Comparison of ENCODE assay signal across 9 mouse cellular contexts in the genomic region with DNA sequence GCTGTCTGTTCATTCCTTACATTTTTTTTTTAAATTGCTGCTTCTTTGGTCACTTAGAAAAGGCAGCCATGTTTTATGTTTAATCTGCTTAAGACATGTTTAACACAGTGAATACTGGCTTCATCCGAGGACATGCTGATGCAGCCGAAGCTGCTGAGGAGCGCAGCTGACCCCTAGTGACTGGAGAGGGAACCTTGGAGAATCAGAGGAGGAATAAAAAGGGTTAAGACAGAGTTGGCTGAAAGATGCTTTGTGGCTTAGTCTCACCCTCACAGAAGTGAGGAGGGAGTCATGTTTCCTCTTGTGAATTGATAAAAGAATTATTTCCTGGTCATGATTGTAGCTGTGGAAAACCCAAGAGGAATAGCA. TPM values are rescaled to one million over a fixed set of nuclear protein-coding genes. Genes with fewer than 3 reads are reported as not detected.
DNase-seq lines count a peak whose midpoint lies in the region; ATAC-seq lines count a peak whose summit lies in the region.
"Had no signal": no experiment of that assay in that cellular context is flagged by ENCODE, and none has a peak within 500 bp of the region (broad histone marks: within the 10 kb centered on the region; RNA-seq: fewer than 3 reads in every experiment).

No protein-coding gene starts in this region.

- peak; percentile 26 for DNase-seq in cerebellum, adult 11 months
- no peak for DNase-seq in cerebellum, adult 9-11 months
- peak; percentile 19 for DNase-seq in right cerebral cortex, adult 18-20 months
- DNase-seq in right cerebral cortex, adult 2 months (ENCODE audit: low spot score in 2 of 2), result no peak
- DNase-seq in embryo, embryonic 11.5 days (ENCODE audit: low read depth, low spot score), result peak; percentile 24
- peak; percentile 84 for DNase-seq in midbrain, embryonic 14.5 days

- no peaks in the 10 kb centered on the region for H3K9me3 ChIP-seq in intestine, embryonic 16.5 days (ENCODE audit: control insufficient read depth, low read length)
- no peaks in the 10 kb centered on the region for H3K9me3 ChIP-seq in midbrain, embryonic 14.5 days (ENCODE audit: control insufficient read depth, low read length)
- H3K9me3 ChIP-seq: stomach, embryonic 15.5 days had no signal

- whole genome bisulfite sequencing in intestine, embryonic 16.5 days, result 28% methylated on average over 3 of the region's 3 CpGs
- 20% methylated on average over 3 of the region's 3 CpGs for WGBS in midbrain, embryonic 14.5 days

- H3K4me3 ChIP-seq in intestine, embryonic 16.5 days (ENCODE audit: low read length), result no peak overlapping the region
- no peak overlapping the region for H3K4me3 ChIP-seq in midbrain, embryonic 14.5 days (replicated peaks; ENCODE audit: low read depth, low read length)
- H3K4me3 ChIP-seq: stomach, embryonic 15.5 days had no signal

- H3K27me3 ChIP-seq in intestine, embryonic 16.5 days (replicated peaks; ENCODE audit: control insufficient read depth, insufficient read depth, low read length), result no peaks in the 10 kb centered on the region
- H3K27me3 ChIP-seq in midbrain, embryonic 14.5 days (ENCODE audit: control insufficient read depth, insufficient read depth, low read length), result no peaks in the 10 kb centered on the region
- H3K27me3 ChIP-seq: stomach, embryonic 15.5 days had no signal

- no peaks in the 10 kb centered on the region for H3K36me3 ChIP-seq in intestine, embryonic 16.5 days (ENCODE audit: control insufficient read depth, insufficient read depth, low read length)
- no peaks in the 10 kb centered on the region for H3K36me3 ChIP-seq in midbrain, embryonic 14.5 days (ENCODE audit: control insufficient read depth, insufficient read depth, low read length)
- H3K36me3 ChIP-seq: stomach, embryonic 15.5 days had no signal

- ATAC-seq in intestine, embryonic 16.5 days, result peak; percentile 65
- peak; percentile 79; the same call in 1 of the 2 replicates for ATAC-seq in midbrain, embryonic 14.5 days (ENCODE audit: low FRiP score, low TSS enrichment)
- no peak for ATAC-seq in megakaryocyte, adult 5-6 weeks (ENCODE audit: poor library complexity, severe bottlenecking)

- H3K9ac ChIP-seq in intestine, embryonic 16.5 days (ENCODE audit: low read depth, low read length), result no peak overlapping the region
- H3K9ac ChIP-seq in midbrain, embryonic 14.5 days (replicated peaks; ENCODE audit: low read length), result no peak overlapping the region
- H3K9ac ChIP-seq: stomach, embryonic 15.5 days had no signal

- H3K4me1 ChIP-seq in intestine, embryonic 16.5 days (ENCODE audit: control insufficient read depth, insufficient read depth, low read length), result peaks cover 15% of the 10 kb centered on the region
- no peaks in the 10 kb centered on the region; the same call in 1 of the 2 replicates for H3K4me1 ChIP-seq in midbrain, embryonic 14.5 days (ENCODE audit: control insufficient read depth, insufficient read depth, low read length)

- no peak overlapping the region for H3K4me2 ChIP-seq in intestine, embryonic 16.5 days (ENCODE audit: low read depth, low read length)
- H3K4me2 ChIP-seq in midbrain, embryonic 14.5 days (ENCODE audit: low read length), result no peak overlapping the region
- H3K4me2 ChIP-seq: stomach, embryonic 15.5 days had no signal

- H3K27ac ChIP-seq in intestine, embryonic 16.5 days (ENCODE audit: low read length), result no peak overlapping the region
- H3K27ac ChIP-seq in midbrain, embryonic 14.5 days (replicated peaks; ENCODE audit: low read depth, low read length), result 0 out of 2 replicates have a peak overlapping the region, but pooled peaks have one; percentile 20
- H3K27ac ChIP-seq: stomach, embryonic 15.5 days had no signal

RNA-seq across cellular contexts. Expression of a gene that starts 28.5 kb away (rescaled TPM):
- polyA plus RNA-seq in intestine, embryonic 16.5 days (2015; fragmentation: Nextera tagmentation; extraction: Ambion mirVana), result 16.5 and 17.9 TPM in 2 replicates
- polyA plus RNA-seq in midbrain, embryonic 14.5 days (2014; fragmentation: Nextera tagmentation; extraction: Ambion mirVana), result 10.7 and 11.3 TPM in 2 replicates
- not detected in 2 replicates for total RNA-seq in megakaryocyte, adult 5-6 weeks (2015)
- total RNA-seq in megakaryocyte, adult 5-6 weeks (2017), result 0.11 TPM in 1 of 2 replicates, not detected in the other

Comparison
In these comparisons a context has a peak if more than half of its experiments do, and no peak if none do; other contexts are left out.
1. DNase-seq: peak in cerebellum, adult 11 months (single experiment), right cerebral cortex, adult 18-20 months (single experiment), embryo, embryonic 11.5 days (single experiment) and midbrain, embryonic 14.5 days (single experiment); none in cerebellum, adult 9-11 months (single experiment) and right cerebral cortex, adult 2 months (0 of 2).